Mouse (Mus musculus) left cerebral cortex, adult 2 months (tissue): ENCODE results near the gene Rplp0. TPM values are rescaled to one million over a fixed set of nuclear protein-coding genes. Genes with fewer than 3 reads are reported as not detected.
"Not testable (repeated sequence)": the region's sequence is repeated elsewhere in the genome, so short reads cannot be mapped to it uniquely, and the experiment has no call there.

Source experiments
- DNase-seq, 2 experiments: peaks; one replicate each; pipeline ENCODE4 v3.0.0; 2021 to 2022; ENCODE audit warnings: low spot score in 2 of 2, mixed read lengths in 1 of 2; ENCODE audit errors: extremely low spot score in 1 of 2
- H3K27ac ChIP-seq: fragments of 200-600 bp; 2 replicates; pipeline ENCODE4 v1.8.1; 2022
- H3K4me3 ChIP-seq: fragments of 200-600 bp; 2 replicates; pipeline ENCODE4 v1.8.1; 2022
- CTCF ChIP-seq: fragments of 200-600 bp; IDR thresholded peaks from 2 replicates; pipeline ENCODE4 v1.8.1; 2022; ENCODE audit warnings: antibody characterized with exemption, mild to moderate bottlenecking, moderate library complexity
- intact Hi-C: fragments of 180-260 bp; cut with DNase I; formaldehyde crosslinking; loops from one replicate; pipeline ENCODE4 v1.15.1; 2025
- long read RNA-seq, 2 experiments: library from polyadenylated mRNA; stranded (forward); transcript quantifications; one replicate each; pipeline ENCODE4 v2.0.0; 2021; ENCODE audit warnings: borderline mapping rate in 2 of 2
- total RNA-seq, 2 experiments: library from RNA; stranded (reverse); gene quantifications; 2 replicates each; pipeline ENCODE4 v1.2.3; 2021

Gene Rplp0
- 100 to 1,000 TPM; 183 to 187 TPM for total RNA-seq
- long read RNA-seq, experiment 1, transcript Rplp0-201 (7 exons, 1,358 nt), result major isoform, 122 of 130 reads
- long read RNA-seq, experiment 1, partial matches to known transcripts, result 8 of 130 reads
- long read RNA-seq, experiment 1, other reads (novel, unspliced or antisense), result 0 of 130 reads
- long read RNA-seq, experiment 2, transcript Rplp0-201 (7 exons, 1,358 nt), result major isoform, 85 of 100 reads
- long read RNA-seq, experiment 2, partial matches to known transcripts, result 13 of 100 reads
- long read RNA-seq, experiment 2, other reads (novel, unspliced or antisense), result 2 of 100 reads

GRCm38 (mm10) chr5:115559237-115560101, at the start of gene Rplp0:
TSS of gene Rplp0 (plus strand) at chr5:115559467.
- DNase-seq, result peak; percentile 100
- intact Hi-C loops, result loop anchor here (5.0 kb wide), 1 partner anchor 52 kb away; the partner anchor contains the start of gene Pxn
- Histone ChIP-seq H3K27ac (peak within 1 kb of the TSS; percentile 95), H3K4me3 (peak within 1 kb of the TSS; percentile 88)
- TF ChIP-seq CTCF, result peak; percentile 99

GRCm38 (mm10) chr5:115509790-115510689, 49.2 kb upstream of the Rplp0 start:
- no peak overlapping the region; the same call in 1 of the 2 replicates for H3K4me3 ChIP-seq
- intact Hi-C loops, result loop anchor here (5.0 kb wide), 1 partner anchor 47 kb away; the partner anchor contains the start of gene Rplp0

GRCm38 (mm10) chr5:115512375-115512774, 46.9 kb upstream of the Rplp0 start:
- intact Hi-C loops, result no loop called here
- Histone ChIP-seq H3K4me3 (no peak overlapping the region), H3K27ac (no peak overlapping the region)
- no peak for DNase-seq
- no peak for TF ChIP-seq CTCF

More at GRCm38 (mm10) chr5:115509790-115510689, 49.2 kb upstream of the Rplp0 start:
- peak overlapping the region; percentile 65 for H3K27ac ChIP-seq
- no peak for DNase-seq
- no peak for TF ChIP-seq CTCF

- no peak for TF ChIP-seq CTCF
- Histone ChIP-seq H3K27ac (no peak overlapping the region), H3K4me3 (no peak overlapping the region)
- DNase-seq, result no peak
- intact Hi-C loops, result no loop called here
Observed at GRCm38 (mm10) chr5:115513246-115513645, 46.0 kb upstream of the Rplp0 start.

- H3K4me3 ChIP-seq, result no peak overlapping the region
- DNase-seq, result no peak
- no peak for TF ChIP-seq CTCF
Observed at GRCm38 (mm10) chr5:115513721-115514120, 45.5 kb upstream of the Rplp0 start.

GRCm38 (mm10) chr5:115514346-115514745, 44.9 kb upstream of the Rplp0 start:
- intact Hi-C loops, result no loop called here
- Histone ChIP-seq H3K4me3 (no peak overlapping the region), H3K27ac (peak overlapping the region; percentile 71)
- no peak for DNase-seq
- TF ChIP-seq CTCF, result no peak

More at GRCm38 (mm10) chr5:115513721-115514120, 45.5 kb upstream of the Rplp0 start:
- no peak overlapping the region for H3K27ac ChIP-seq
- intact Hi-C loops, result no loop called here

GRCm38 (mm10) chr5:115514896-115515587, 44.2 kb upstream of the Rplp0 start:
- peak overlapping the region; percentile 71 for H3K27ac ChIP-seq
- H3K4me3 ChIP-seq, result no peak overlapping the region
- intact Hi-C loops, result no loop called here
- no peak for TF ChIP-seq CTCF
- DNase-seq, result no peak

GRCm38 (mm10) chr5:115516081-115516907, 43.0 kb upstream of the Rplp0 start:
- TF ChIP-seq CTCF, result no peak
- Histone ChIP-seq H3K4me3 (no peak overlapping the region), H3K27ac (peak overlapping the region; percentile 32; the same call in 1 of the 2 replicates)
- DNase-seq, result no peak
- intact Hi-C loops, result no loop called here

GRCm38 (mm10) chr5:115516908-115517307, 42.4 kb upstream of the Rplp0 start:
- Histone ChIP-seq H3K4me3 (no peak overlapping the region), H3K27ac (peak overlapping the region; percentile 32; the same call in 1 of the 2 replicates)
- no peak for TF ChIP-seq CTCF
- no peak for DNase-seq
- intact Hi-C loops, result no loop called here

- no peak overlapping the region for H3K27ac ChIP-seq
- intact Hi-C loops, result no loop called here
- no peak for DNase-seq
- H3K4me3 ChIP-seq, result no peak overlapping the region
- TF ChIP-seq CTCF, result no peak
Observed at GRCm38 (mm10) chr5:115517501-115517900, 41.8 kb upstream of the Rplp0 start.

- DNase-seq, H3K27ac ChIP-seq, intact Hi-C loops, H3K4me3 ChIP-seq: not testable (repeated sequence)
Observed at GRCm38 (mm10) chr5:115518214-115518613, 41.1 kb upstream of the Rplp0 start.
